ENCODE assay signal across 24 mouse cellular contexts in the genomic region with DNA sequence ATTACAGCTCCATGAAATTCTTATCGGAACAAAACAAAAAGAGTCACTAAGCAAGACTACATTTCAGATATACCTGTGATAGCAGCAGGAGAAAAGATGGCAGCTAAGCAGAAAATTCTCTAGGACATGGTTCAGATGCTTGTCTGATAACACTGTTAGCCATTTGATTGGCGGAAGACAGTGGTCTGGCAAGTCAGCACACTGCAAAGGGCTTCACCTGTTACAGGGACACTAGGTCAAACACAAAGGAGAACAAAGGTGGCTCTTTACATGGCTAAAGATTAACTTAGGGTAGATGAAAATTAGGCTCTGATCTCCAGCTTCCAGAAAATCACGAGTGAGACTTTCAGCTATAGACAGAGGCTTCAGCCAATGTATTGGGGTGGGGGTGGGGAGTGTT. TPM values are rescaled to one million over a fixed set of nuclear protein-coding genes. Genes with fewer than 3 reads are reported as not detected.
DNase-seq lines count a peak whose midpoint lies in the region; ATAC-seq and TF ChIP-seq lines count a peak whose summit lies in the region.
"Had no signal": no experiment of that assay in that cellular context is flagged by ENCODE, and none has a peak within 500 bp of the region (broad histone marks: within the 10 kb centered on the region; RNA-seq: fewer than 3 reads in every experiment).

Tfpi2 (minus strand) TSS at position 170 of the 400 bp plus-strand sequence.

- DNase-seq in kidney, adult 9 months: peak; percentile 64
- no peak for DNase-seq in kidney, postnatal 4 days
- no peak for DNase-seq in liver, embryonic 11.5 days (ENCODE audit: low spot score)
- DNase-seq in ovary, postnatal 10 days (ENCODE audit: low spot score): no peak
- no peak for DNase-seq in MN1 (ENCODE audit: low spot score)
- DNase-seq: adrenal gland, postnatal 10 days; cerebellum, postnatal 14 days; forebrain, postnatal 0 days; gastrocnemius, adult 2 months; heart, postnatal 10 days; layer of hippocampus, adult 9-11 months; left cerebral cortex, postnatal 4 days; lung, adult 18-20 months; thymus, postnatal 36 days had no signal

- H3K4me1 ChIP-seq in kidney, embryonic 16.5 days (ENCODE audit: insufficient read depth, low read length): no peaks in the 10 kb centered on the region
- H3K4me1 ChIP-seq in liver, embryonic 11.5 days (replicated peaks; ENCODE audit: control insufficient read depth, insufficient read depth, low read length): no peaks in the 10 kb centered on the region
- peaks cover 3% of the 10 kb centered on the region; the same call in 1 of the 2 replicates for H3K4me1 ChIP-seq in small intestine, adult 2 months (ENCODE audit: control insufficient read depth, insufficient read depth, insufficient read length, low read length)
- H3K4me1 ChIP-seq: embryonic facial prominence, embryonic 13.5 days; forebrain, embryonic 10.5 days; hindbrain, embryonic 12.5 days; midbrain, embryonic 15.5 days had no signal

- no peak for TF ChIP-seq CTCF in small intestine, adult 2 months (IDR thresholded peaks at IDR 0.05; ENCODE audit: extremely low read depth, insufficient read length, insufficient replicate concordance, low read depth, low read length)

- ATAC-seq in kidney, embryonic 16.5 days (ENCODE audit: low FRiP score, low TSS enrichment): peak; percentile 76; the same call in 1 of the 2 replicates
- ATAC-seq in liver, embryonic 11.5 days (replicated peaks; ENCODE audit: low FRiP score): peak; percentile 74
- no peak for ATAC-seq in megakaryocyte progenitor cell, adult 5-6 weeks (replicated peaks; ENCODE audit: poor library complexity)
- ATAC-seq: forebrain, postnatal 0 days; midbrain, embryonic 15.5 days had no signal

- H3K9me3 ChIP-seq in kidney, embryonic 16.5 days (ENCODE audit: low read length): no peaks in the 10 kb centered on the region
- H3K9me3 ChIP-seq in liver, embryonic 11.5 days (ENCODE audit: control insufficient read depth, low read length): no peaks in the 10 kb centered on the region
- H3K9me3 ChIP-seq: embryonic facial prominence, embryonic 13.5 days; forebrain, embryonic 10.5 days; hindbrain, embryonic 12.5 days; midbrain, embryonic 15.5 days had no signal

- WGBS in kidney, embryonic 16.5 days: 75% methylated on average over 3 of the region's 3 CpGs
- 72% methylated on average over 3 of the region's 3 CpGs for WGBS in liver, embryonic 11.5 days
- 23% methylated on average over 3 of the region's 3 CpGs for WGBS in small intestine, adult 2 months

- H3K27ac ChIP-seq in kidney, embryonic 16.5 days (ENCODE audit: low read length): no peak within 1 kb of the TSS
- no peak within 1 kb of the TSS for H3K27ac ChIP-seq in liver, embryonic 11.5 days (ENCODE audit: low read depth, low read length)
- peak within 1 kb of the TSS; percentile 78 for H3K27ac ChIP-seq in small intestine, adult 2 months (ENCODE audit: insufficient read depth, low read depth, low read length)
- H3K27ac ChIP-seq: embryonic facial prominence, embryonic 13.5 days; forebrain, embryonic 10.5 days; gastrocnemius, adult 2 months; hindbrain, embryonic 12.5 days; left cerebral cortex, adult 2 months; midbrain, embryonic 15.5 days had no signal

- no peak within 1 kb of the TSS for H3K4me2 ChIP-seq in kidney, embryonic 16.5 days (replicated peaks; ENCODE audit: low read depth, low read length)
- H3K4me2 ChIP-seq in liver, embryonic 11.5 days: no peak within 1 kb of the TSS
- H3K4me2 ChIP-seq: embryonic facial prominence, embryonic 13.5 days; heart, embryonic 11.5 days; hindbrain, embryonic 12.5 days; midbrain, embryonic 15.5 days had no signal

- no peak within 1 kb of the TSS for H3K4me3 ChIP-seq in kidney, embryonic 16.5 days (ENCODE audit: low read length)
- H3K4me3 ChIP-seq in liver, embryonic 11.5 days (ENCODE audit: low read depth, low read length): peak within 1 kb of the TSS; percentile 19; the same call in 1 of the 2 replicates
- H3K4me3 ChIP-seq in small intestine, adult 2 months (ENCODE audit: low read depth, low read length): no peak within 1 kb of the TSS
- H3K4me3 ChIP-seq: embryonic facial prominence, embryonic 13.5 days; forebrain, embryonic 10.5 days; gastrocnemius, adult 2 months; hindbrain, embryonic 12.5 days; left cerebral cortex, adult 2 months; midbrain, embryonic 15.5 days had no signal

- H3K36me3 ChIP-seq in kidney, embryonic 16.5 days (ENCODE audit: insufficient read depth, low read length): no peaks in the 10 kb centered on the region
- H3K36me3 ChIP-seq in liver, embryonic 11.5 days (ENCODE audit: control insufficient read depth, insufficient read depth, low read length): no peaks in the 10 kb centered on the region
- H3K36me3 ChIP-seq in small intestine, adult 2 months (ENCODE audit: control insufficient read depth, insufficient read depth, low read length): no peaks in the 10 kb centered on the region
- H3K36me3 ChIP-seq: embryonic facial prominence, embryonic 13.5 days; forebrain, embryonic 10.5 days; hindbrain, embryonic 12.5 days; midbrain, embryonic 15.5 days had no signal

- no peaks in the 10 kb centered on the region for H3K27me3 ChIP-seq in kidney, embryonic 16.5 days (ENCODE audit: insufficient read depth, low read length)
- no peaks in the 10 kb centered on the region for H3K27me3 ChIP-seq in liver, embryonic 11.5 days (replicated peaks; ENCODE audit: control insufficient read depth, insufficient read depth, low read length)
- no peaks in the 10 kb centered on the region for H3K27me3 ChIP-seq in small intestine, adult 2 months (ENCODE audit: control insufficient read depth, insufficient read depth, low read length)
- H3K27me3 ChIP-seq: embryonic facial prominence, embryonic 13.5 days; hindbrain, embryonic 12.5 days; midbrain, embryonic 15.5 days had no signal

- no peak for TF ChIP-seq POLR2A in small intestine, adult 2 months (IDR thresholded peaks at IDR 0.05; ENCODE audit: low read depth, low read length)

- no peak within 1 kb of the TSS for H3K9ac ChIP-seq in kidney, embryonic 16.5 days (replicated peaks; ENCODE audit: low read length)
- no peak within 1 kb of the TSS for H3K9ac ChIP-seq in liver, embryonic 11.5 days (ENCODE audit: low read depth, low read length)
- H3K9ac ChIP-seq: embryonic facial prominence, embryonic 13.5 days; forebrain, postnatal 0 days; hindbrain, embryonic 12.5 days; midbrain, embryonic 15.5 days had no signal

RNA-seq across cellular contexts. Expression of gene Tfpi2, which starts in this region (rescaled TPM):
- polyA plus RNA-seq in kidney, embryonic 16.5 days (2015; fragmentation: Nextera tagmentation; extraction: Ambion mirVana): 4.6 and 4.8 TPM in 2 replicates
- polyA plus RNA-seq in liver, embryonic 11.5 days (2014; fragmentation: Nextera tagmentation; extraction: Ambion mirVana): 12.4 and 12.6 TPM in 2 replicates
- polyA plus RNA-seq in small intestine, adult 2 months (2012; rRNA removed): 0.23 and 0.39 TPM in 2 replicates
- 2.7 and 3.3 TPM in 2 replicates for total RNA-seq in megakaryocyte progenitor cell, adult 5-6 weeks (2015)
- total RNA-seq in megakaryocyte progenitor cell, adult 5-6 weeks (2017): 0.57 and 1.4 TPM in 2 replicates
- total RNA-seq: left cerebral cortex, adult 2 months; left cerebral cortex, postnatal 4 days; megakaryocyte-erythroid progenitor cell, adult 5-6 weeks had no signal
